Mouse (Mus musculus): Measurements from ENCODE around the gene Atp5f1. TPM values are rescaled to one million over a fixed set of nuclear protein-coding genes. Genes with fewer than 3 reads are reported as not detected.
"Not testable (repeated sequence)": the region's sequence is repeated elsewhere in the genome, so short reads cannot be mapped to it uniquely, and the experiment has no call there.

The Atp5f1 gene
- polyA plus RNA-seq (2014; fragmentation: Nextera tagmentation; extraction: Ambion mirVana) = 515 and 618 TPM in 2 replicates

DNA sequence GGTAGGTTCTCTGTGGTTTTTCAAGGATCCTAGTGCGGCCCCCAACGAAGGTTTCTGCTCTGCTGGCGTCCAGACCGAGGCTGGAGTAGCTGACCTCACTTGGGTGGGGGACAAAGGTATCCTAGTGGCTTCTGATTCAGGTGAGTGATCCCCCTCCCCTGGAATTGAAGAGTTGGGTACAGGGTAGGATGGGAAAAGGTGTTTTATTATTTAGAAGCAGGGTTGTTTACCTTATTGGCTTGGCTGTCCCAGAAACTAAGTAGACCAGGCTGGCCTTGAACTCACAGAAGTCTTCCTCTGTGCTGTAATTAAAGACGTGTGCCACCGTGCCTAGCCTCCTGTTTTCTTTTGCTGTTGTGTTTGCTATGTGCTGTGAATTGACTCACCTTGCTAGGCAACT, at the start of gene Atp5f1:
Gene Atp5f1 (minus strand): TSS at position 101 of the 400 bp plus-strand sequence.
- peak; percentile 19 for ATAC-seq (ENCODE audit: low FRiP score, low TSS enrichment)
- Histone ChIP-seq H3K27ac (ENCODE audit: low read depth, low read length) (peak within 1 kb of the TSS; percentile 73; the same call in 1 of the 2 replicates), H3K9ac (ENCODE audit: low read depth, low read length) (peak within 1 kb of the TSS; percentile 94), H3K36me3 (ENCODE audit: control insufficient read depth, insufficient read depth, low read length) (peaks cover 56% of the 10 kb centered on the region), H3K4me2 (replicated peaks; ENCODE audit: low read depth, low read length) (peak within 1 kb of the TSS; percentile 79), H3K4me1 (ENCODE audit: control insufficient read depth, insufficient read depth, low read length) (peaks cover 18% of the 10 kb centered on the region), H3K4me3 (ENCODE audit: low read length) (peak within 1 kb of the TSS; percentile 91), H3K27me3 (ENCODE audit: control insufficient read depth, insufficient read depth, low read length) (no peaks in the 10 kb centered on the region), H3K9me3 (ENCODE audit: control insufficient read depth, low read length) (no peaks in the 10 kb centered on the region)
- 5% methylated on average over 6 of the region's 6 CpGs for WGBS

GRCm38 (mm10) chr3:106003360-106003759, 43.5 kb upstream of the Atp5f1 start:
- H3K4me3 ChIP-seq (ENCODE audit: low read length); H3K27me3 ChIP-seq (ENCODE audit: control insufficient read depth, insufficient read depth, low read length); H3K27ac ChIP-seq (ENCODE audit: low read depth, low read length); H3K36me3 ChIP-seq (ENCODE audit: control insufficient read depth, insufficient read depth, low read length); H3K4me2 ChIP-seq (replicated peaks; ENCODE audit: low read depth, low read length); H3K9me3 ChIP-seq (ENCODE audit: control insufficient read depth, low read length); ATAC-seq (ENCODE audit: low FRiP score, low TSS enrichment); H3K4me1 ChIP-seq (ENCODE audit: control insufficient read depth, insufficient read depth, low read length); H3K9ac ChIP-seq (ENCODE audit: low read depth, low read length): not testable (repeated sequence)
- WGBS = 52% methylated on average over 10 of the region's 10 CpGs

GRCm38 (mm10) chr3:106001416-106002370, 41.8 kb upstream of the Atp5f1 start:
- Histone ChIP-seq H3K36me3 (ENCODE audit: control insufficient read depth, insufficient read depth, low read length) (no peaks in the 10 kb centered on the region), H3K27me3 (ENCODE audit: control insufficient read depth, insufficient read depth, low read length) (no peaks in the 10 kb centered on the region), H3K4me1 (ENCODE audit: control insufficient read depth, insufficient read depth, low read length) (no peaks in the 10 kb centered on the region), H3K4me2 (replicated peaks; ENCODE audit: low read depth, low read length) (peak overlapping the region; percentile 30), H3K9me3 (ENCODE audit: control insufficient read depth, low read length) (no peaks in the 10 kb centered on the region), H3K27ac (ENCODE audit: low read depth, low read length) (no peak overlapping the region), H3K9ac (ENCODE audit: low read depth, low read length) (no peak overlapping the region), H3K4me3 (ENCODE audit: low read length) (no peak overlapping the region)
- 23% methylated on average over 17 of the region's 17 CpGs for WGBS
- ATAC-seq (ENCODE audit: low FRiP score, low TSS enrichment) = peak; percentile 99

GRCm38 (mm10) chr3:106000707-106001375, 40.9 kb upstream of the Atp5f1 start:
- Histone ChIP-seq H3K27me3 (ENCODE audit: control insufficient read depth, insufficient read depth, low read length) (no peaks in the 10 kb centered on the region), H3K27ac (ENCODE audit: low read depth, low read length) (no peak overlapping the region), H3K4me2 (replicated peaks; ENCODE audit: low read depth, low read length) (peak overlapping the region; percentile 30), H3K4me3 (ENCODE audit: low read length) (no peak overlapping the region), H3K9ac (ENCODE audit: low read depth, low read length) (no peak overlapping the region), H3K36me3 (ENCODE audit: control insufficient read depth, insufficient read depth, low read length) (no peaks in the 10 kb centered on the region), H3K9me3 (ENCODE audit: control insufficient read depth, low read length) (no peaks in the 10 kb centered on the region), H3K4me1 (ENCODE audit: control insufficient read depth, insufficient read depth, low read length) (no peaks in the 10 kb centered on the region)
- peak; percentile 62 for ATAC-seq (ENCODE audit: low FRiP score, low TSS enrichment)
- 18% methylated on average over 11 of the region's 11 CpGs for WGBS

- H3K4me2 ChIP-seq (replicated peaks; ENCODE audit: low read depth, low read length) = no peak overlapping the region
- no peak overlapping the region for H3K4me3 ChIP-seq (ENCODE audit: low read length)
- ATAC-seq (ENCODE audit: low FRiP score, low TSS enrichment) = no peak
These were observed 34.8 kb upstream of the Atp5f1 start for GRCm38 (mm10) chr3:105994730-105995129.

GRCm38 (mm10) chr3:105991653-105992283, 31.9 kb upstream of the Atp5f1 start:
- no peak overlapping the region for H3K4me3 ChIP-seq (ENCODE audit: low read length)
- H3K27ac ChIP-seq (ENCODE audit: low read depth, low read length) = no peak overlapping the region
- 32% methylated on average over 4 of the region's 4 CpGs for WGBS
- H3K4me1 ChIP-seq (ENCODE audit: control insufficient read depth, insufficient read depth, low read length) = no peaks in the 10 kb centered on the region
- H3K36me3 ChIP-seq (ENCODE audit: control insufficient read depth, insufficient read depth, low read length) = no peaks in the 10 kb centered on the region
- no peaks in the 10 kb centered on the region for H3K27me3 ChIP-seq (ENCODE audit: control insufficient read depth, insufficient read depth, low read length)
- ATAC-seq (ENCODE audit: low FRiP score, low TSS enrichment) = no peak
- no peak overlapping the region for H3K4me2 ChIP-seq (replicated peaks; ENCODE audit: low read depth, low read length)
- H3K9me3 ChIP-seq (ENCODE audit: control insufficient read depth, low read length) = no peaks in the 10 kb centered on the region
- H3K9ac ChIP-seq (ENCODE audit: low read depth, low read length) = no peak overlapping the region

More at GRCm38 (mm10) chr3:105994730-105995129, 34.8 kb upstream of the Atp5f1 start:
- Histone ChIP-seq H3K27me3 (ENCODE audit: control insufficient read depth, insufficient read depth, low read length) (no peaks in the 10 kb centered on the region), H3K9me3 (ENCODE audit: control insufficient read depth, low read length) (no peaks in the 10 kb centered on the region), H3K36me3 (ENCODE audit: control insufficient read depth, insufficient read depth, low read length) (no peaks in the 10 kb centered on the region), H3K27ac (ENCODE audit: low read depth, low read length) (no peak overlapping the region), H3K9ac (ENCODE audit: low read depth, low read length) (no peak overlapping the region), H3K4me1 (ENCODE audit: control insufficient read depth, insufficient read depth, low read length) (no peaks in the 10 kb centered on the region)
- 35% methylated on average over 2 of the region's 2 CpGs for WGBS

- not testable (repeated sequence) for ATAC-seq (ENCODE audit: low FRiP score, low TSS enrichment); H3K4me1 ChIP-seq (ENCODE audit: control insufficient read depth, insufficient read depth, low read length); H3K9ac ChIP-seq (ENCODE audit: low read depth, low read length); H3K9me3 ChIP-seq (ENCODE audit: control insufficient read depth, low read length); H3K4me2 ChIP-seq (replicated peaks; ENCODE audit: low read depth, low read length); H3K36me3 ChIP-seq (ENCODE audit: control insufficient read depth, insufficient read depth, low read length); H3K27me3 ChIP-seq (ENCODE audit: control insufficient read depth, insufficient read depth, low read length); H3K4me3 ChIP-seq (ENCODE audit: low read length); H3K27ac ChIP-seq (ENCODE audit: low read depth, low read length)
- WGBS = 65% methylated on average over 5 of the region's 5 CpGs
These were observed 29.7 kb upstream of the Atp5f1 start for GRCm38 (mm10) chr3:105989611-105990010.

GRCm38 (mm10) chr3:105974174-105974573, 14.3 kb upstream of the Atp5f1 start:
- ATAC-seq (ENCODE audit: low FRiP score, low TSS enrichment) = no peak
- no peaks in the 10 kb centered on the region for H3K27me3 ChIP-seq (ENCODE audit: control insufficient read depth, insufficient read depth, low read length)
- WGBS = 86% methylated on average over 2 of the region's 2 CpGs
- no peaks in the 10 kb centered on the region for H3K4me1 ChIP-seq (ENCODE audit: control insufficient read depth, insufficient read depth, low read length)
- no peaks in the 10 kb centered on the region for H3K9me3 ChIP-seq (ENCODE audit: control insufficient read depth, low read length)
- H3K27ac ChIP-seq (ENCODE audit: low read depth, low read length) = no peak overlapping the region
- no peak overlapping the region for H3K9ac ChIP-seq (ENCODE audit: low read depth, low read length)
- no peak overlapping the region for H3K4me3 ChIP-seq (ENCODE audit: low read length)
- peaks cover 13% of the 10 kb centered on the region for H3K36me3 ChIP-seq (ENCODE audit: control insufficient read depth, insufficient read depth, low read length)
- no peak overlapping the region for H3K4me2 ChIP-seq (replicated peaks; ENCODE audit: low read depth, low read length)
